Mouse (Mus musculus) monocyte, adult 59 days (primary cell): ENCODE results near the gene Tet3. TPM values are rescaled to one million over a fixed set of nuclear protein-coding genes. Genes with fewer than 3 reads are reported as not detected.

ENCODE experiments used
- total RNA-seq, 2 experiments: library from RNA; stranded (reverse); gene quantifications; one replicate each; pipeline ENCODE4 v1.2.4; 2023

Gene Tet3
- total RNA-seq = 10 to 100 TPM; 84.0 to 91.8 TPM

DNA sequence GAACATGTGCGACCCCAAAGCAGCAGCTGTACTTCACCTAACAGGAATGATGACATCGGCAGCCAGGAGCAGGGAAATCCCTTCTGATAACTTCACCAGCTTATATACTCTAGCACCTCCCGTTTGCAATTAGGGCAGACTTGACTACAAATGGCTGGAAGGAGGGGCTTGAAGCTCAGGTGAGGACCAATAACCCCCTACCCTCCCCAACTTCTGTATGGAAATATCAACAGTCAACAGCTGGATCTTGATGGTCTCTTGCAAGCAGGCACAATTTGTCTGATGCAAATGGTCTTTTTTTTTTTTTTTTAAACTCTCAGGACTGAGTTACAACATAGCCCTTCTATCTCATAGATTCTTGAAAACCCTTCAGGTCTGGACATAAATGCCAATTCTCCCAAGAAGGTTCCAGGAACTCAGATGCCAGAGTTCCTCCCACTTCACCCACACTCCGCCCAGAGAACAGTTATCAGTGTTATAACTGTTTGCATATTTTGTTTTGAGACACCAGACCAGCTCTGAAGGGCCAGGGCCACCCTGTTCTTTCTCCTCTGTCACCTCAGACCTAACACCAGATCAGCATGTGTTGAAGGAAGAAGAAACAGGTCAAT, at the start of gene Tet3:
Gene Tet3 (minus strand): TSS at position 51 of the 611 bp plus-strand sequence.

DNA sequence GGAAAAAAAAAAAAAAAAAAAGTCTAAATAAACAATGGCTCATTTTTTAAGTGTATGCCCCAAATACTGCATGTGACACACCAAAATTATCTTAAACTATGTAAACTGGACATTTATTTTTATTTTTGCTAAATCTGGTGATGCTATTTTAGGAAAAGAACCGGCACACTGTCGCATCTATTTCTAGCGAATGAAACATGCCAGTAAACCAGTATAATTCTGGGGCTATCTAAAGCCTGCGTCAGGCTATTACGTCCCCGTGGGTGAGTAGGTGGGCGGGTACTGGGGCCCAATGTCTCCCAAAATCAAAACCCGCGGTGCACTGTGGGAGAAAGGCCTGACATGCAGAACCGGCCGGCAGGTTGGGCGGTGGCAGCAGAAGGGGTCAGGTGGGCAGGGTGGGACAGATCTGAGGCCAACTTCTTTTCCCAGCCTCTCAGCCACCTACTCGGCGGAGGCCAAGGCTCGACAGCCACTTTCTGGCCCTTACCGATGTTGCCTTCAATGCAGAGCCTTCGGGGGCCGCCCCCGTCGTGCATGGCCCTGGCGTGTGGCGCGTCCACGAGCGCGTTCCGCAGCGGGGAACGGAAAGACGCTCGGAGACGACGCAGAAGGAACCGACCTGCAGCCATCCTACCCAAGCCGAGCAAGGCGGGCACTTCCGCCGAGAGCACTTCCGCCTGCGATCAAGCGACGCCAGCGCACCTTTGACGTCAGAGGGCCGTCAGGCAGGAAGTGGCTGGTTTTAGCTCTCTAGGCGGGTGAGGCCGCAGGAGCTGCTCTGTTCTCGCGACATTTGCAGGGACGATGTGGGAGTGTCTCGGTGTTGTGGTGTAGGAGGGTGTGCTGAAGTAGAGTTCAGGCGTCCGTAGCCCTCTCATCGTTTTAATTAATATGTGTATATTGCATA, 47.6 kb upstream of the Tet3 start, which contains the start of gene Dguok:
Gene Dguok (minus strand): TSS at position 712 of the 910 bp plus-strand sequence.

DNA sequence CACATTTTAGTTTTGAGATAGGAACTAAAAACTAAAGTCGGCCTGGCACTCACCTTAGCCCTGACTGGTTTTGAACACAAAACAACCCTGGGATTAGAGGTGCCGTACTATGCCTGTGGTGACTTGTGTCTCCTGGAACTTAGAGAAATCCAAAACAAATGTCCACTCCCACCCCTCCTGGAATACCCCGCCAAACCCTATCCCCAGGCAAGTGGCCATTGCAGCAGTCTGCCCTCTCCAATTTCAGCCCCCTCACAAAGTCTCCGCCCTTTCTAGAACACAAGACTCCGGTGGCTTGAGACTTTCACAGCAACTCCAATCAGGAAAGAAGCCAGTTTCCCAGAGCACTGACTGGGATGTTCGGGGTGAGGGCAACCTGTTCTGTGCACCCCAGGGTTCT, 110.0 kb downstream of the Tet3 start, which contains the start of gene Bola3:
Gene Bola3 (plus strand): TSS at position 275 of the 400 bp plus-strand sequence.

DNA sequence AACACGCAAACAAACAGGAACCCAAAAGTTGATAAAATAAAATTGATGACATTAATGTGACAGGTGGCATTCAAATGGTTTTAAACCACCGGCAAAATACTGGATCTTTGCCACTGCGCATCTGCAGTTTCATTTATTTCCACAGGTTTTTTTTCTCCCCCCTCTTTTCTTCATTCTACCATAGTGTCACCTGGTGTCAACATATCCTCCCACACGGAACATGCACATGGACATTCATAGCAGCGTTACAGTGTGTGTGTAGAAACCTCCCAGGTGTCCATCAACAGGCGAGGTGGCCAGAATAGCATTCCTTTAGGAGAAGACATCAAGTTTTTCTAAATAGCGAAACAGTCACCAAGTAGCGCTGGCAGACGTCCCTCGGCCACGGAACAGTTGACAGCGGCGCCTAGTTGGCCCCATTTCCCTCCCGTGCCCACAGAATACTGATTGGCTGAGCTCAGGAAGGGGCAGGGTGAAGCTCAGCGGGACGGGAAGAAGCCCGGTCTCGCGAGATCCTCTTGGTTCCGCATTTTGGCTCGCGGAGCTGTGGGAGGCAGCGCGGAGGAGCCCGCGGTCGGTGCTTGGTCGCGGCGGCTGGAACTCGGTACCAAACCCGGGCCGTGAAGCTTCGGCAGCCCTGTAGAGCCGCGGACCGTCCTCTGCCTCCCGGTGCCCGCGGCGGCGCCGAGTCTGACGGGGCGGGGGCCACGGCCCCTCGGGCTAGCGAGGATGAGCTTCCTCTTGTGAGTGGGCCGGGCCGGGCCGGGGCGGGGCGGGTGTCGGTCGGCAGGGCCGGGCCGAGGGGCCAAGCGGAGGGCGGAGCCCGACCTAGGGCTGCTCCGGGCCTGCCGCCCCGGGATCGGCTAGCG, 133.1 kb downstream of the Tet3 start, which contains the start of the genes Mthfd2 and Mob1a:
Gene Mthfd2 (minus strand): TSS at position 384 of the 869 bp plus-strand sequence.
Gene Mob1a (plus strand): TSS at position 492 of the 869 bp plus-strand sequence.

Other genes with a start within 250 kb of the Tet3 start
- not detected for gene Slc4a5, start 239.3 kb downstream of the Tet3 start, total RNA-seq
- 10 to 100 TPM; 21.3 to 21.8 TPM for gene Mthfd2, start 133.2 kb downstream of the Tet3 start, total RNA-seq
- gene Mob1a, start 133.1 kb downstream of the Tet3 start, total RNA-seq = 100 to 1,000 TPM; 204 to 207 TPM
- gene Bola3, start 109.9 kb downstream of the Tet3 start, total RNA-seq = 10 to 100 TPM; 11.2 to 11.4 TPM
- gene Dguok, start 47.9 kb upstream of the Tet3 start, total RNA-seq = 10 to 100 TPM; 43.8 to 49.0 TPM
- gene Actg2, start 77.2 kb upstream of the Tet3 start, total RNA-seq = not detected
- 10 to 100 TPM; 23.4 to 27.7 TPM for gene Stambp, start 113.6 kb upstream of the Tet3 start, total RNA-seq
- gene Clec4f, start 197.1 kb upstream of the Tet3 start, total RNA-seq = not detected
- gene Cd207, start 218.8 kb upstream of the Tet3 start, total RNA-seq = under 1 TPM in 1 of 2 experiments, not detected in 1; 0.46 TPM